Mouse (Mus musculus) forebrain, embryonic 13.5 days (tissue): Measurements from ENCODE around the gene Igflr1. TPM values are rescaled to one million over a fixed set of nuclear protein-coding genes. Genes with fewer than 3 reads are reported as not detected.

Experiments
- ATAC-seq: fragments of 200-750 bp; cut with Nextera tagmentation; 2 replicates; pipeline ENCODE4 v1.8.0; 2017
- H3K27ac ChIP-seq: fragments of 300-500 bp; sonication (generic); 2 replicates; pipeline ENCODE4 v1.5.1; 2015; ENCODE audit warnings: inconsistent platforms, mild to moderate bottlenecking, moderate library complexity
- H3K27me3 ChIP-seq: fragments of 300-500 bp; sonication (generic); 2 replicates; pipeline ENCODE4 v1.6.1; 2015; ENCODE audit warnings: mild to moderate bottlenecking, inconsistent platforms
- H3K36me3 ChIP-seq: fragments of 300-500 bp; sonication (generic); 2 replicates; pipeline ENCODE4 v1.6.1; 2015; ENCODE audit warnings: mild to moderate bottlenecking, inconsistent platforms; ENCODE audit not compliant: poor library complexity, severe bottlenecking
- H3K4me1 ChIP-seq: fragments of 300-500 bp; sonication (generic); 2 replicates; pipeline ENCODE4 v1.6.1; 2015; ENCODE audit warnings: inconsistent platforms
- H3K4me2 ChIP-seq: fragments of 300-500 bp; sonication (generic); 2 replicates; pipeline ENCODE4 v1.6.1; 2015; ENCODE audit warnings: inconsistent platforms, mild to moderate bottlenecking, moderate library complexity
- H3K4me3 ChIP-seq: fragments of 300-500 bp; sonication (generic); 2 replicates; pipeline ENCODE4 v1.5.1; 2015; ENCODE audit warnings: mild to moderate bottlenecking, inconsistent platforms
- H3K9ac ChIP-seq: fragments of 300-500 bp; sonication (generic); 2 replicates; pipeline ENCODE4 v1.6.1; 2015; ENCODE audit warnings: mild to moderate bottlenecking, inconsistent platforms
- H3K9me3 ChIP-seq: fragments of 300-500 bp; sonication (generic); replicated peaks from 2 replicates; pipeline ENCODE4 v1.6.1; 2016; ENCODE audit warnings: inconsistent platforms
- WGBS: fragments of 180-500 bp; shearing (Covaris S2); methylation state at CpG from one replicate; pipeline ENCODE4 v1.1.7; 2015; 5-methylcytosine and 5-hydroxymethylcytosine counted together
- polyA plus RNA-seq: library from polyadenylated mRNA; unstranded; fragments of >200 nt; fragmentation: Nextera tagmentation; extraction: Ambion mirVana; gene quantifications from 2 replicates; pipeline ENCODE4 v1.2.1, GENCODE M21; 2015

Gene Igflr1
- polyA plus RNA-seq, 1 experiment from 2014 or later: 7.4 TPM

DNA sequence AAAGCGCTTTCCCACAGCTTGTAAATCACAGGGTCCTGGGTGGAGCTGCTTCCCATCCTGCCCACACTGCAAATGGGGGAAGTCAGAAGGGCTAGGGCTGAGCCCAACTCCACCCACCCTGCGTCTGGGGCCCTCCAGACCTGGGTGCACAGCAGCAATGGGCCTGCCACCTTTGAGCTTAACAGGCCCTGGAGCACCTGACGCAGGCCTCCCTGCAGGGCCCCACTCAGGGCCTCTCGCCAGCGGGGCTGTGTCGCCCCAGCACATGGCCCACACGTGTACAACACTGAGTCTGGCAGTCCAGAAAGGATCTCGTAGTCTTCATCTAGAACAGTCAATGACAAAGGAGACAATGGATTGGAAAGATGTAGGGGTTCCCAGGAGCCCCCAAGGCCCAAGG, 14.7 kb downstream of the Igflr1 start:
- no peak overlapping the region for H3K4me3 ChIP-seq
- no peak for ATAC-seq

DNA sequence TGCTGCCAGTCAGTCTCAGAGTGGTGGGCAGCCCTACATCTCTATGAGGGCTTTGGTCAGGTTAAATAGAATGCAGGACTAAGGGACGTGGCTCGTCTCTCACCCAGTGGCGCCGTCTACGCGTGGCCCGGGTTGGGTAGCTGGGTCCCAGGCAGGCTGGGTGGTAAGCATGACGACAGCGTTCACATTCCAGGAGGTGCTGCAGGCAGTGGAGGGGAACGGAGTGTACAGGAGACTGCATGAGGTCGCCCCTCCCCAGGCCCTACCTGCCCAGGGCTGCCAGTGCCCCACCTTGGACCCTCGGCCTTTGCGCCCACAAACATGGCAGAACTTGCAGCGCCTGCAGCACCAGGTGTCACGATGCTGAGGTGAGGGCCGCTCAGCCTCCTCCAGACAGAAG, 16.3 kb downstream of the Igflr1 start:
- H3K4me2 ChIP-seq: no peak overlapping the region
- no peaks in the 10 kb centered on the region for H3K9me3 ChIP-seq
- H3K4me1 ChIP-seq: peaks cover 3% of the 10 kb centered on the region
- no peak overlapping the region for H3K9ac ChIP-seq
- peaks cover 100% of the 10 kb centered on the region for H3K36me3 ChIP-seq
- H3K4me3 ChIP-seq: no peak overlapping the region
- WGBS: 96% methylated on average over 16 of the region's 16 CpGs
- ATAC-seq: no peak
- H3K27ac ChIP-seq: no peak overlapping the region
- no peaks in the 10 kb centered on the region for H3K27me3 ChIP-seq

More for the DNA sequence above, 14.7 kb downstream of the Igflr1 start:
- no peaks in the 10 kb centered on the region for H3K9me3 ChIP-seq
- H3K9ac ChIP-seq: no peak overlapping the region
- 94% methylated on average over 8 of the region's 8 CpGs for WGBS
- no peak overlapping the region for H3K4me2 ChIP-seq
- no peaks in the 10 kb centered on the region for H3K4me1 ChIP-seq
- no peaks in the 10 kb centered on the region for H3K27me3 ChIP-seq
- peaks cover 100% of the 10 kb centered on the region for H3K36me3 ChIP-seq
- no peak overlapping the region for H3K27ac ChIP-seq

DNA sequence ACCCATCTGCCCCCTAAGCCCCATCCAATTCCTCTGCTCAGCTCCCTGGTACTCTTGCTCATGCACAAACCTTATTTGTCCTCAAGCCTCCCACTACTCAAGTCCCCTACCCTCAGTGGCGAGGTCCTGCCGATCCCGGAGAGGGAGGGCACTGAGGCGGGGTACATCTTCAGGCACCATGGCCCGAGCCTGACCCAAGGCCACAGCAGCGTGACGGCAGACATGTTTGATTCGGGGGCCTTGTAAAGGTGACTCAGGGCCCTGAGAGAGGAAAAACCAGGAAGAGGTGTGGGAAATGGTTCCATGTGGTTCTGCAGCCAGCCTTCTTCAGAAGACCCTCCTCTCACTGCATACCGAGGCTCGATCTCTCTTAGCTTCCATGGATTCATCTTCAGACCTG, 19.1 kb downstream of the Igflr1 start:
- WGBS: 95% methylated on average over 10 of the region's 10 CpGs
- Histone ChIP-seq H3K27me3 (no peaks in the 10 kb centered on the region), H3K4me1 (peaks cover 16% of the 10 kb centered on the region), H3K4me3 (no peak overlapping the region), H3K9me3 (no peaks in the 10 kb centered on the region), H3K9ac (no peak overlapping the region), H3K4me2 (no peak overlapping the region), H3K36me3 (peaks cover 75% of the 10 kb centered on the region), H3K27ac (no peak overlapping the region)
- no peak for ATAC-seq

DNA sequence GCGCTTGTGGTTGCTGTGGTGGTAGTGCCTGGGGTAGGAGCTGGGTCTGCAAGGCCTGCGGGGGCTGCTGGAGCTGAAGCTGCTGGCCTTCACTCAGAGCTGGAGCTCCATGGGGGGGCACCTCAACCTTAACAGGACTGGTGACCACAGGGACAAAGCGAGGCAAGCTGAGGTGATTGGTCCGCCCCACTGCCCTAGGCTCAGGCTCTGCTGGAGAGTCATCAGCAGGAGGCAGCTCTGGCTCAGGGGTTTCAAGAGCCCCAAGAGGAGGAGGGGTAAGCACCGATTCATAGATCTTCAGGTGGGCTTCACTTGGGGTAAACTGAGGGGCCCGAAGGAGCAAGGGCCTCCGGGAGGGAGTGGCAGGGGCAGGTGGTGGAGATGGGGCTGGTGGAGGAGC, 19.9 kb downstream of the Igflr1 start:
- 94% methylated on average over 7 of the region's 7 CpGs for WGBS
- Histone ChIP-seq H3K4me2 (no peak overlapping the region), H3K4me3 (no peak overlapping the region), H3K9ac (no peak overlapping the region), H3K27me3 (no peaks in the 10 kb centered on the region), H3K36me3 (peaks cover 67% of the 10 kb centered on the region), H3K4me1 (peaks cover 23% of the 10 kb centered on the region), H3K9me3 (no peaks in the 10 kb centered on the region), H3K27ac (no peak overlapping the region)
- ATAC-seq: no peak

DNA sequence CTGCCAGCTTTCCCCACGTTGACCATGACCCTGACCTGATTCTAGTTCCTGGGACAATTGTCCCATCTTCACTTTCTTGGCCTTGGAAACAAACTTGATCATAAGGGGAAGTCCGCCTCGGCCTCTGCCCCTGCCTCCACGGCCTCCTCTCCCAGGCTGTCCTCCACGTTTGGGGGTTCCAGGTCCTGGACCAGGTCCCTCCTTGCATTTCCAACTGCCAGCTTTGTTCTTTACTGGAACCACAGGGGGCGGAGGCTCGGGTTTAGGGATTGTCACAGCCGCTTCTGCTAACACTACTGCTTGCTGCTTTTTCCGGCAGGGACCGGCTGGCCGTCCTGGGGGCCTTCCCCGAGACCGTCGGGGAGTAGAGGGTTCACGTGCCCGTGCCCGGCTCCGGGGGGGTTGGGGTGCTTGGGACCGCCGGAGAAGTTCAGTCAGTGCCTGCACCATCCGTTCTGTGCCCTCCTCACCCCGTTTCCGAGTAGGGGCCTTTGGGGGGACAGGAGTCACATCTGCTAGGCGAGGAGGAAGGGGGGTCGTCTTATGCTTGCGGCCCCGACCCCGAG, 21.3 kb downstream of the Igflr1 start:
- no peaks in the 10 kb centered on the region for H3K27me3 ChIP-seq
- WGBS: 88% methylated on average over 28 of the region's 28 CpGs
- peak overlapping the region; percentile 99 for H3K9ac ChIP-seq
- peaks cover 53% of the 10 kb centered on the region for H3K36me3 ChIP-seq
- no peaks in the 10 kb centered on the region for H3K9me3 ChIP-seq
- H3K4me3 ChIP-seq: peak overlapping the region; percentile 97; the same call in 1 of the 2 replicates
- H3K27ac ChIP-seq: no peak overlapping the region
- no peak for ATAC-seq
- peak overlapping the region; percentile 97 for H3K4me2 ChIP-seq
- H3K4me1 ChIP-seq: peaks cover 23% of the 10 kb centered on the region

DNA sequence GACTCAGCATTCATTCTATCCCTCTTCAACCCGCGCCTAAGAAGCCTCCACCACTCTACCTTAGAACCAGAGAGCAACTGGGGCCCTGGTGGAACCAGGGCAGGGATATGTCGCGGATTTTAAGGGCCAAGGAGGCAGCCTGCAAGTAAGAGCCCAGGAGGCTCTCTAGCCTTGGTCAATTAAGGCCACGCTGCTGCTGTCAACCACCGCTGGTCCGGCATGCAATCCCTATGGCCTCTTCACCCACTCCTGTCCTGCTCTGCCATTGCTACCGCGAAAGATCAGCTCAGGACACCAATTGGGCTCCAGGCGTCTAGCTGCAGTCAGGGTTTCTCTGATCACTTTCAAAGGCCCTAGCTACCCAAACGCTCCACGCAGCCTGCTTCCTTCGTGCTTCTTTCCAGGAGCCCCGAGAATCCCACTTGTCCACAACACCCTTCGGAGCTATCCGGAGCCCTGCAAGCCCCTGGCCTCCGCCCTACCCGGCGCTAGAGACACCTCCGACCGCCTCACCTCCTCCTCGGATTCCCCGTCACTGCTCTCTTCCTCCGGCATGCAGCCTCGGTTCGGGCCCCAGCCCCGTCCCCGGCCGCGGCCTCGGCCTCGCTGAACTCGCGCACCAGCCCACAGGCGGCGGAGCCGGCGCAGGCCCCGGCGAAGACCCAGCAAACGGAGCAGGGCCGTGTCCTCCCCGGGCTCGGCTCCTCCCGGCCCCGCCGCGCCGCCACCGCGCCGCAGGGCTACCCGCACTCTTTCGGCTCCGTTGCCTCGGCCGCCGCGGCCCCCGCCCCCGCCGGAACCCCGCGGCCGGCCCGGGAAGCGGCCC, 22.8 kb downstream of the Igflr1 start:
- H3K9ac ChIP-seq: peak overlapping the region; percentile 99
- peaks cover 23% of the 10 kb centered on the region for H3K4me1 ChIP-seq
- H3K36me3 ChIP-seq: peaks cover 38% of the 10 kb centered on the region
- no peaks in the 10 kb centered on the region for H3K27me3 ChIP-seq
- WGBS: under 1% methylated on average over 30 of the region's 67 CpGs
- H3K4me3 ChIP-seq: peak overlapping the region; percentile 97
- H3K27ac ChIP-seq: peak overlapping the region; percentile 93
- peak overlapping the region; percentile 97 for H3K4me2 ChIP-seq
- no peaks in the 10 kb centered on the region for H3K9me3 ChIP-seq
- ATAC-seq: peak; percentile 57

DNA sequence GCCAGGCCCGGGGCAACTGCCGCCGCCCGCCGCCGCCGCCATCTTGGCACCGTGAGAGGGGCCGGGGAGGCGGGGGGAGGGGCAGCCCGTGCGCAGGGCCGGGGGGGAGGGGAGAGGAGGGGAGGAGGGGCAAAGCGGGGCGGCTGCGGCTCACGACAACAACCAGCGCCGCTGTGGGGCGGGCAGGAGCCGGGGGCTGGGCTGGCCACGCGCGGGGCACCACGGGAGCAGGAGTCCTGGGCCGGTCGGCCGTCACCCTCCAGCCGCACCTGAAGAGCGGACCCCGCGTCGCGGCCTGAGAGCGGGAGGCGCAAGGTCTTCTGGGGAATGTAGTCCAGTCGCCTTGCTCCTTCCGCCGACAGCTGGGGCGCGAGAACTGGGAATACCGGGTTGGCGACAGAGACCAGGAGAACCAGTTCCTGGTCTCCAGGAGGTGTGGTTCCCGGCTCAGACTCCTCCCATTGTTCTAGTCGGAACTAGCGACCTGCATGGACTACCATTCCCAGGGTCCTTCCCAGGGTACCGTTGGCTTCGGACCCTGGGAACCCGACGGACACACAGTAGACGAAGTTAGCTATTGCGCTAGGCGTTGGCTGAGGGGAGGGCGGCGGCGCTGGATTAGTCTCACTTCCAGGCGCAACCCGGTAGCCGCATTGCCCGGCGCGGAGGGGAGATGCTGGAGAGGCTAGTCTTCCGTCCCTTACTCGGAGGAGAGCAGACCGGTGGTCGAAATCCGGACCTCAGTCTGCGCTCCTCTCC, 23.6 kb downstream of the Igflr1 start, which contains the start of gene Kmt2b:
TSS of gene Kmt2b (minus strand) at position 51 of the 759 bp plus-strand sequence.
- WGBS: under 1% methylated on average over 51 of the region's 68 CpGs
- Histone ChIP-seq H3K4me2 (peak within 1 kb of the TSS; percentile 97), H3K9me3 (no peaks in the 10 kb centered on the region), H3K36me3 (peaks cover 30% of the 10 kb centered on the region), H3K4me1 (peaks cover 23% of the 10 kb centered on the region), H3K9ac (peak within 1 kb of the TSS; percentile 99), H3K27me3 (no peaks in the 10 kb centered on the region), H3K27ac (peak within 1 kb of the TSS; percentile 93), H3K4me3 (peak within 1 kb of the TSS; percentile 97)
- peak; percentile 95 for ATAC-seq

DNA sequence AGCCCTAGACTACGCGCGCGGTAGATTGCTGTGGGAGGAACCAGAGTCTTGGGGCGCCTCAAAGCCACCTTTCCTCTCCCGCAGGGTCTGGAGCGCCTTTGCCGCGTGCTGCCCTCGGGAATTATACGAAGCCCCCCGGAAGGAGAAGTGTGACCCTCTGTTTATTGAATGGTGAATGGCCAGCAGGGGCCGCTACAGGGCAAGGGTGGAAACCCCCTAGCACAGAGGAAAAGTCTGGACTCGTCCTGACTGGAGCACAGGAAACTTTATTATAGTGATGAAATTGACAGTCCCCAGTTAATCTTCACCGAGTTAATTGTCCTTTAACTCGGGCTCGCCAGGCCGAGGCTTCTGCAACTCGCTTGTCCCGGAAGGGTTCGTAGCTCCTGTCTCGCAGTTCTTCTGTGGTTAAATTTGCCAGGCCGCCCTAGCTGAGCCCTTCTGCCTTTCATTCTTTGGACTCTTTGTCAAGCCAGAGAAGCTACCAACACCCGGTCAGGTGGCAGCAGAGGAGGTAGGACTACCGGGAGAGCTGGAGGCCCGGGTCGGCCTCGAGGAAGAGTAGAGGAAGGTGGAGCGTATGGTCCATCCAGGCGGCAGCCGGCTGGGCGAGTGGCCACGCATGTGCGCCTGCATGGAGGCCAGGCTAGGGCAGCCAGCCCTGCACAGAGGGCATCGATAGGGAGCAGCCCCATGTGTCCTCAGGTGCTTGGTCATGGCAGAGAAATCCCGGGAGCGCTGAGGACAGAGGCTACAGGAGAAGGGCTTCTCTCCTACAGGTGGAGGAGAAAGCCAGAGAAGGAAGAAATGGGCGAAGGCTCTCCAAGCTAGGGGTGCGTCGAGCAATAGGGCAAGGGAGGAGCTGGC, 24.4 kb downstream of the Igflr1 start:
- H3K9me3 ChIP-seq: no peaks in the 10 kb centered on the region
- peak overlapping the region; percentile 99 for H3K9ac ChIP-seq
- peak overlapping the region; percentile 97 for H3K4me2 ChIP-seq
- peak overlapping the region; percentile 97 for H3K4me3 ChIP-seq
- H3K4me1 ChIP-seq: peaks cover 23% of the 10 kb centered on the region
- H3K27ac ChIP-seq: peak overlapping the region; percentile 93
- ATAC-seq: peak; percentile 63
- no peaks in the 10 kb centered on the region for H3K27me3 ChIP-seq
- H3K36me3 ChIP-seq: peaks cover 22% of the 10 kb centered on the region
- WGBS: 31% methylated on average over 39 of the region's 40 CpGs

DNA sequence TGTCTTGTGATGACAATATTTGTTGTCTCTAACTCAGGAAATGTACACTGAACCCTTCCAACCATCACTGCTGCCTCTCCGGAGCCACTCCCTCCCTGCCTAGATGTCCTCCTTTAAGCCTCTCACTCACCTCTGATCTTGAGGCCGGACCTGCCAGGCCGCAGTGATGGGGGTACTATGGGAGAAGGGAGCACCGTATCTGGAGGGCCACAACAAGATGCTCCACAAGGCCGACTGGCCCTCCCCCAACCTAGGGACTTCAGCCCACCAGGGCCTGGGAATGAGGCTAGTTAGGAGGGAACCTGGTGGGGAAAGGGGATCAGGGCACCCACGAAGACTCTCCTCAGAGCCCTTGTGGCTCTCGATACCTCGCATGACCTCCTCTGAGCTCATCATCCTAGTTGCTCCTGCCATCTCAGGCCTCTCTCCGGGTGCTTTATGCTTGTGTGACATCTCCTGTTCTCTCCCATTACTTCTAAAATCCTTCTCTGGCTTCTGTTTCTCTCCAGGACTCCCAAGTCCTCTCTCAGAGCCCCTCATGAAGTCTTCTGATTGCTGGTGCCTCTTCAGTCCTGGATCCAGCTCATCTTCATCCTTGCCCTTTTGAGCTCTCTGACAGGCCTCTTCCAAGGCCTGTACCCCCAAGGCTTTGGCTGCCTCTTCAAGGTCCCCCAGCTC, 25.8 kb downstream of the Igflr1 start:
- Histone ChIP-seq H3K27ac (no peak overlapping the region), H3K4me1 (peaks cover 23% of the 10 kb centered on the region), H3K4me3 (no peak overlapping the region), H3K27me3 (no peaks in the 10 kb centered on the region), H3K9me3 (no peaks in the 10 kb centered on the region), H3K4me2 (no peak overlapping the region), H3K36me3 (peaks cover 8% of the 10 kb centered on the region), H3K9ac (no peak overlapping the region)
- WGBS: 89% methylated on average over 9 of the region's 9 CpGs
- no peak for ATAC-seq

DNA sequence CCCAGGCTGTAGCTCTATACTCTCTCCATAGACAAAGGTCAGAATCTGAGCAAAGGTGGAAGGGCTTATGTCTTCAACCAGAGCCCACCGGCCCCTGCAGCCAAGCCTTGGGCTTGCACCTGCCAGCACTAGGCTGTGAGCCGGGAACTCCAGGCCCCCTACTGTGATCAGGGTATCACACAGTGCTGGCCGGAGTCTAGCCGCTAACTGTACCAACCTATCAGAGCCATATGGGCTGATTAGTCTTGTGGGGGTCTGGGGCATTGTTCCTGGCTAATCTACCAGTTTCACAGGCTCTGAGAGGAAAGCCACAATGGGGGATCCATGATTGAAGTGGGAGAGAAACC, 26.4 kb downstream of the Igflr1 start:
- peak overlapping the region; percentile 45; the same call in 1 of the 2 replicates for H3K9ac ChIP-seq
- no peaks in the 10 kb centered on the region for H3K27me3 ChIP-seq
- no peaks in the 10 kb centered on the region for H3K9me3 ChIP-seq
- no peak for ATAC-seq
- 10% methylated on average over 4 of the region's 4 CpGs for WGBS
- H3K27ac ChIP-seq: no peak overlapping the region
- peaks cover 3% of the 10 kb centered on the region; the same call in 1 of the 2 replicates for H3K36me3 ChIP-seq
- H3K4me2 ChIP-seq: no peak overlapping the region
- peaks cover 19% of the 10 kb centered on the region for H3K4me1 ChIP-seq
- no peak overlapping the region for H3K4me3 ChIP-seq

DNA sequence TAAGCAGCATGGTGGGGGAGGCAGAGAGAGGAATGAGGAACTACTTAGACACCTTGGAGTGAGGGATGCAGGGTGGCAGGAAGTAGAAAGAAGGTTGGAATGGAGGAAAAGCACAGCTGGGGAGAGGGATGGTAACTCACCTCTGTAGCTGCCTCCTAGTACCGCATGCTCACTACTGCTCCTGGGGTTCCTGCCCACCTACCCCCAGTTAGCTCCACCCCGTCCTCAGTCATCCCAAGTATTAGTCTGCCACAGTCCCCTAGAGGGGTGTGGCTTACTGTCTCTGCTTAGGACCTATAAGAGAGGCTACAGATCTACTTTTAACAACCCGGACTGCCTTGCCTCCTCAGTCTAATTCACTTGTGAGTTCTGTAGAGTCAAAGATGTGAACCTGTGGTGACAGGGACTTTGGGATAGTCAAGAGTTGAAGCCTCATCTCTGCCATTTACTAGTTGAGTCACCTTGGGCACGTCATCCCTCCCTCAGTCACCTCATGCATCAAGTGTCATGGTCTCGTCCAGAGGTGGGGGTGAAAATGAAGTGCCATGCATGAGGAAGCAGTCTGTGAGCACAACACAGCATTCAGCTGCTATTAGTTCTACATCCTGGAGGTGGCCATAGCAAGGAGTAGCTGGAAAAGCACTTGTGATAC, 27.7 kb downstream of the Igflr1 start:
- Histone ChIP-seq H3K4me1 (peaks cover 7% of the 10 kb centered on the region), H3K27ac (no peak overlapping the region), H3K9ac (no peak overlapping the region), H3K4me3 (no peak overlapping the region), H3K4me2 (no peak overlapping the region), H3K36me3 (no peaks in the 10 kb centered on the region), H3K9me3 (no peaks in the 10 kb centered on the region), H3K27me3 (no peaks in the 10 kb centered on the region)
- ATAC-seq: no peak
- 58% methylated on average over 5 of the region's 5 CpGs for WGBS
